Mouse (Mus musculus) fibroblast of lung, adult 2 months (primary cell): Measurements from ENCODE around the gene Foxp1.

Experiments used
- DNase-seq: peaks from one replicate; pipeline ENCODE4 v3.0.0-alpha.2; 2011; ENCODE audit warnings: low read depth

The Foxp1 gene

GRCm38 (mm10) chr6:99522359-99523108 lies at the start of gene Foxp1:
Gene Foxp1, minus strand, starts transcription at chr6:99522721.
- DNase-seq = no peak

- DNase-seq = no peak
Observed at GRCm38 (mm10) chr6:99572071-99572470, 49.5 kb upstream of the Foxp1 start.

DNA sequence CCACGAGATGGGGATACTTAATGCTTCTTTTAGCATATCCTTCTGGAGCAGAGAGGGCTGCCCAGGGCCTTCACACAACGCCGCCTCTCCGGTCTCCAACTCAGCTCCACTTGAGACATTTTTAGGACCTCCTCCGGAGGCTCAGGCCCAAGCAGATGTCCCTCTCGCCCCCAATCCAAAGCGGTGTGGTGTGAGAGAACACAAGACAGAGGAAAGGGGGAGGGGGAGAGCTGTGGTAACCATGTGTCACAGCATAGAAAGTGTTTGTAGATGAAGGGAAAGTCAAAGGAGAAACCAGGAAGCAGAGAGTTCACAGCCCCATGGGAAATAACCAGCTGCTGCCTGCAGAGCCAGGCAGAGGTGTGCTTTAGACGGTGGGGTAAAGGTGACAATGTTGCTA lies 44.4 kb upstream of the Foxp1 start:
- no peak for DNase-seq

DNA sequence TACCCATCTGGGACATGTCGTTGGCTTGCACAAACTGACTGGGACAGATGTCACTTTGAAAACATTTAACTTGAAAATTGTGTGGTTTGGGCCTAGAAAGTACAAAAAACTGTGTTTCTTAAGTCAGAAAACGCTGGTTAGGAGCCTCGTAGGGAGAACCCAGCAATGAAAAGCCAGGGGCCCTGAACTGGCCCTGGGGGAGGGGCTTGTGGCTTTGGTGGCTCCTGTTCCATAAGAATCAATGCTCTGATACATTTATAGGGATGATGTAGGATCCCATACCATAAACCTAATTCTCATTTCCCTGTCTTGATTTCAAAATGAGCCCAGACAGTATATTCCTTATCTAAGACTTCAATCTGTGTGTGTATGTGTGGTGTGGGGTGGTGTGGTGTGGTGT lies 42.2 kb upstream of the Foxp1 start:
- DNase-seq = no peak

DNA sequence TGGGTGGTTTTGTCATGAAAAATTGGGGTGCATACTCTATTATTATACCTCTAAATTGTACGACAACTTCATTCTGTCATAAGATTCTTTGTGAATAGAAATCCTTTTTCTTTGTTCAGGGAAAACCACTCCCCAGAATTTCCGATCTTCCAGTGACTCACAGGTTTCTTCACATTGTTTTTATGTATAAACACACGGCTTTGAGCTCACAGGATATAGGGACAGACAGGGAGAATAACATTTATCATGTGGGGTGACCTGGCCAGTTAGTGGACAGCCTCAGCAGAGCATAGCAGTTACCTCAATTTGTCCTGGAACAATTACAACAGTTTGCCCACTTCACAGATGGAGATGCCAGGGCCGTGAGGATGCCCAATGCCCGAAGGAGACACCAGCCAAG lies 34.4 kb upstream of the Foxp1 start:
- DNase-seq = no peak

- no peak for DNase-seq
Observed at GRCm38 (mm10) chr6:99552816-99553215, 30.3 kb upstream of the Foxp1 start.

DNA sequence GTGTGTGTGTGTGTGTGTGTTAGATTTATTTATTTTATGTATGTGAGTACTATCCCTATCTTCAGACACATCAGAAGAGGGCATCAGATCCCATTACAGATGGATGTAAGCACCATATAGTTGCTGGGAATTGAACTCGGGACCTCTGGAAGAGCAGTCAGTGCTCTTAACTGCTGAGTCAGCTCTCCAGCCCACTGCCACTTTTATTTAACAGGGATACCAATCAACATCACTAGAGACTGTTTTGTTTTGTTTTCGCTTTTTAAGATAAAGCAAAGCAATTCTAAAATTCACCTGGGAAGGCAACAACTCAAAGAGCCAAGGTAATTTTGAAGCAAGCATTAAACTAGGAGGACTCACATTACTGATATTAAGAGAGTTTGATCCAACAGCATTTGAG lies 23.9 kb upstream of the Foxp1 start:
- no peak for DNase-seq

DNA sequence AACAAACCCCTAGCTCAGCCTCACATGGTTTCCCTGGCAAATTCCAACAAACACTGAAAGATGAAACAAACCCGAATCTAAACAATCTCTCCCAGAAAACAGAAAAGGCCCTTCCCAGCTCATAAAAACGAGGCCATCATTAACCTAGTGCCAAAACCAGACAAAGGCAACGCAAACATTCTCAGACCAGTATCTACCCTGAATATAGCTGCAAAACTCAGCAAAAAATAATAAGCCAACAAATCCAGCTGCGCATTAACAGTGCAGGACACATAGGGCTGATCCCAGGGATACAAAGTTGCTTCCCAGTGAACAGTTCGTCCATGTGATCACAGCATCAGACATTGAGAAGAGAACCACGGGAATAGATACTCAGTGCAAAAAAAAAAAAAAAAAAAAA lies 22.9 kb upstream of the Foxp1 start:
- DNase-seq = no peak

- no peak for DNase-seq
Observed at GRCm38 (mm10) chr6:99541105-99541504, 18.6 kb upstream of the Foxp1 start.

- no peak for DNase-seq
Observed at GRCm38 (mm10) chr6:99540653-99541052, 18.1 kb upstream of the Foxp1 start.

DNA sequence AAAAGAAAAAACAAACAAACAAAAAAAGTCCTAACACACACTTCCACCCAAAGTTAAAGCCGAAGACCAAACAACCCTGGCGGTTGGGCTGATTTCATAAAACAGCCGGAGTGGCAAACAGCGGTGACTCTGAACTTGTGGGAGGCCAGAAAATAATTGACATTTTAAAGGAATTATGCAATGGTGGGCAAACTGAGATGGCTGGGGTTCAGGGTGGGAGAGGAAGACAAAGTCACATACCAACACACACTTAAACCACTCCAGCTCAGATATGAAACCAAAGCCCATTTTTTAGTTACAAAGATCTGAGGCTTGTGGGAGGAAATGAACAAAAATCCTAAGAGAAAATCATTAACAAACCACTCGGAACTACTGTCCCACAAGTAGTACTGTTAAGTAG lies 17.6 kb upstream of the Foxp1 start:
- no peak for DNase-seq

DNA sequence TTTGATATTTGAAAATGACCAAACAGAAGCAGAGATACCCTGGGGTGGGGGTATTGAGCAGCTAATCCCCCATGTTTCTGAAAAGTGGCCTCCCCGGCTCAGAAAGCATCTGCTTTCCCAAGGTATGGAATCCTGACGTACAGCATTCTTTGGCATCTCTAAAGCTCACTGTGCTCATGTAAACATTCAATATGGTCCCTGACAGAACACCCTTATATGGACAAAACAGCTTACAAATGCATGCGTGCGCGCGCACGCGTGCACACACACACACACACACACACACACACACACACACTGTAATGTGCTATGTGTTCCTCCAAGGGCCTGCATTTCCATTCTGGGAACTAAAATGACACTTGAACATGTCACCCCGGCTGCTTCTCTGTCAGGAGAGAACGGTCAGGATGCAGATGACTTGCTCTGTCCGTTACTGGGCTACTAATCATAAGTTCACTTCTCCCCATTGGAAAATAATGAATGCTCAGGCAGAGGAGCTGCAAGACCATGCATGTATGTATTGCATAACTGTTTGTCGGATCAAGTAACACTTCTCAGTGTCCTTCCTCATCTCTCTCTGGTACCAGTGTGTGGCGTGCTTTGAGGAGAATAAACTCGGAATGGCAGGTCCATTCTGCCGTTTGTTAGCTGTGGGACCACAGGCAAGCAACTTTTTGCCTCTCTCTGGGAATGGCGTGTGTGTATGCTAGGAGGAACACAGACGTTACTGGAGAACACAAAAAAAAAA lies 15.8 kb upstream of the Foxp1 start:
- no peak for DNase-seq

GRCm38 (mm10) chr6:99534211-99534745 lies 11.8 kb upstream of the Foxp1 start:
- DNase-seq = no peak

DNA sequence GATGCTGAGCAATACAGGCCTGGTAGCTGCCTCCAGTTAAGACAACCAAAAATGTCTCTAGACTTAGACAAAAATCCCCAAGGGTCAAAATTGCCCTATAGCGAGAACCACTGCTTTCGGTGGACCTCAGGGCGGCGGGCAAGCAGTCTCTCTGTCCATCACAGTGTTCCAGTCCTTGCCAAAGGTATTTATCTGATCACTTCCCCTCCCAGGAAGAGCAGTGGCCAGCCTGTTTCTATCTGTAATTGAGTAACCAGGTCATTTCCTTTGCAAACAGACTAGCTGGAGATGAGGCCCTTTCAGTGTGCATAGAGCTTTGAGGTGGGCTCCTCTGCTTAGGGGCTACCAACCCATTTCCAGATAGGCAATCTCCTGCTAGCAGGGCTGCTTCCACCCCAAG lies 9.9 kb upstream of the Foxp1 start:
- no peak for DNase-seq

DNA sequence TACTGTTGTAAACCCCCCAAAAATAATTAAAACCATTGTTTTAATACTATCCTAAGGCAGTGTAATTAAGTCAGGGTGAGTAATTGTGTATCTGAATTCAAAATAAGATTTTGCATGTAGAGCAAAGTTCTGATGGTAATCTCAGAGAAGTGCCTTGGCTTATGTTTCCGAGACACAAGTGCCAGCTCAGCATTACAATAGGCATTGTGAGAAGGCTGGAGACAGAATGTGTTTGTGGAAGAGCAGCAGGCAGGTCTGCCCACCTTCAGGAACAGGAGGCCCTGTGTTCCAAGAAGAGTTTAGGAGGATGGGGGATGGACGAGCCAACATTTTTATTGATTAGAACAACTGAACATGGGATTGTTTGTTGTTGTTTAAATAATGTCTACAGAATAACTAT lies 6.5 kb upstream of the Foxp1 start:
- DNase-seq = no peak

DNA sequence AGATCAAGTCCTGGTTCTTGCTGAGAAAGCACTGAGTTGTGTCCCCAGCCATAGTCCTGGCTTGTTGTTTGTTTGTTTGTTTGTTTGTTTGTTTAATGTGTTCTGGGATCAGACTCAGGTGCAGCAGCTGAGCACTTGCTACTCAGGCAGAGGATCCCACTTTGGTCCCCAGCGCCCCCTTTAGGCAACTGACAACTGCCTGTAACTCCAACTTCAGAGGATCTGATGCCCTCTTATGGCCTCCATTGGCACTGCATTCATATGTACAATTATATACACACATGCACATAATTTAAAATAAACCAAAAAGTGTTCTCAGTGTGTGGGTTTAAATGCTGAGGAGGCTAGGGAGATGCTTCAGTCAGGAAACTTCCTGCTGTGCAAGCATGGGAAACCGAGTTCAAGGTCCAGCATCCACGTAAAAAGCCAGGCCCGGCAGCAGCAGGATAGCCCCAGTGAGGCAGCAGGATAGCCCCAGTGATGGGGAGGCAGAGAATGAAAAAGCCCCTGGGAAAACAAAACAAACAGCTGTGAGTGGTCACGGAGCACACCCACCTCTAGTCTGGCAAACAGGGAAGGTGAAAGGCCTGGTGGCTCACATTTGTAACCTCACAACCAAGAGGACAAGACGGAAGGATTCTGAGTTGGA lies 5.1 kb upstream of the Foxp1 start:
- DNase-seq = no peak

DNA sequence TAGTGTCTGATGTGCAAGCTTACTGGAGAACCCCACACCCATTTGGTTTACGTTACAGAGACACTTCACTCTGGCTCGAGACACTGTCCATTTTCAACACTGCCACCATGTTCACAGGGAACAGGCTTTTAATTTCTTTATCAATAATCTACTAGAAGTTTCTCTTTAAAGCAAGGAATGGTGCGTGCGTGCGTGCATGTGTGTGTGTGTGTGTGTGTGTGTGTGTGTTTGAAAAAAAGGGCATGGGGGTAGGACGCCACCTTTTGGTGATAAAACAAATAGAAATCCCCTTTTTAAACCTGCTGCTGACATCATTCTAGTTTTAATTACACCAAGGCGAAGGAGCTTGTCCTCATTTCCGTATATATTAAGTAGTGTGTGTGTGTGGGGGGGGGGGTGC lies 2.8 kb upstream of the Foxp1 start:
- DNase-seq = no peak

- DNase-seq = no peak
Observed at GRCm38 (mm10) chr6:99523679-99524370, 1.3 kb upstream of the Foxp1 start.

DNA sequence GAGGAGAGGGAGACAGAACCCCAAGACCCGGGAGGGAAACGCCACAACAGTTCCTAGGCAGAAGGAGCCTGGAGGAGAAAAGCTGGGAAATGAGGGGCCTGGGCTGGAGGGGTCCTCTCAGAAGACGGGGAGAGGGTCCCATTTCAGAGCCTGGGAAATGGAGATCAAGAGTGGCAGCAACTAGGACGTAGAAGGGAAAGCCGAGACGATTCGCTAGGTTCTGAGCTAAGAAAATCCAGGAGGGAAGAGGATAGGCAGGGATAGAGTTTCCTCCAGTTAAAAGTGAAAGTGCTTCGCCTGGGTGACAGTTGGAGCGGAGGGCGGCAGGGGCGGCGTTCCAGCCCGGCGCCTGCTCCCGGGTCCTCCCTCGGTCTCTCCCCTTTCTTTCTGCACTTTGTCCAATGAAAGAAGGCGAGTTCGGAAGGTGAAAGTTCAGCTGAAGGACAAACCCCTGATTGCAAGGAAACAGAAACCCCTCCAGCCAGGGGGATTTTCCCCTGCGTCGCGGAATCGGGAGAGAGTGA lies 650 bp upstream of the Foxp1 start:
- no peak for DNase-seq

- no peak for DNase-seq
Observed at GRCm38 (mm10) chr6:99521641-99522358, 721 bp downstream of the Foxp1 start.

DNA sequence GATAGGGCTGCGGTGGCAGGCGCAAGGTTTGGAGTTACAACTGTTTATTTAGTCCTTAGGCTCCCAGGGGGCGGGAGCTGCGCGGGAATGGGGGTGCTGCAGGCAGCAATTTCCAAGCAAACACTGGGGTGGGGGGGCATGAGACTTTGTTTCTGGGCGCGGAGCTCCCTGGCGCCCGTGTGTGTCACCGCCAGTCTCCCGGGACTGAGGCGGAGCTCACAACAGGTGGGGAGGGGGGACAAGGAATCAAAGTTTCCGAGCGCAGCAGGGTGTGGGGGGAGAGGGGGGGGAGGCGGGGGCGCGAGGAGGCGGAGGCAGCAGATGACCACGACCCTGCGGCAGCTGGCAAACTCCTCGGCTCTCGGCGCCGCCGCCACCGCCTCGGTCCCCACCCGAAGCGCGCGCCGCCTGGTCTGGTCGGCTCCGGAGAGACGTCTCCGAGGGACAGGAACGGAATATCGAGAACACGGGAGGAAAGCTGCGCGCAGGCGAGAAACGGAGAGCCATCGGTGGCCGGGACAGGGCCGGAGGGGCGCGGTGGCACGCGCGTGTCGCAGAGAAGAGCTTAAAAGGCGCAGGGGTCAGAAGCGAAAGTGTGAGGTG lies 1.4 kb downstream of the Foxp1 start:
- DNase-seq = no peak
